Mouse (Mus musculus) ES-Bruce4 (cell line): Measurements from ENCODE around the gene Hbq1b. TPM values are rescaled to one million over a fixed set of nuclear protein-coding genes. Genes with fewer than 3 reads are reported as not detected.
"Not testable (repeated sequence)": the region's sequence is repeated elsewhere in the genome, so short reads cannot be mapped to it uniquely, and the experiment has no call there.

Source experiments
- H3K27ac ChIP-seq: 2 replicates; pipeline ENCODE4 v1.5.1; 2012; ENCODE audit warnings: low read length, inconsistent platforms; ENCODE audit not compliant: insufficient read depth
- H3K27me3 ChIP-seq: 2 replicates; pipeline ENCODE4 v1.6.1; 2012; ENCODE audit warnings: mild to moderate bottlenecking, low read length, inconsistent platforms; ENCODE audit not compliant: control insufficient read depth, poor library complexity, insufficient read depth, severe bottlenecking
- H3K36me3 ChIP-seq: 2 replicates; pipeline ENCODE4 v1.6.1; 2012; ENCODE audit warnings: inconsistent platforms, mild to moderate bottlenecking, low read length, moderate library complexity; ENCODE audit not compliant: control insufficient read depth, poor library complexity, insufficient read depth, severe bottlenecking
- H3K4me1 ChIP-seq: one replicate; pipeline ENCODE4 v1.8.1; 2011; ENCODE audit warnings: low read length; ENCODE audit not compliant: control insufficient read depth, insufficient read depth
- H3K4me3 ChIP-seq: 2 replicates; pipeline ENCODE4 v1.5.1; 2011; ENCODE audit warnings: low read depth, mild to moderate bottlenecking, low read length
- H3K9ac ChIP-seq: 2 replicates; pipeline ENCODE4 v1.6.1; 2012; ENCODE audit warnings: low read depth, mild to moderate bottlenecking, inconsistent platforms; ENCODE audit not compliant: poor library complexity, severe bottlenecking
- H3K9me3 ChIP-seq: replicated peaks from 2 replicates; pipeline ENCODE4 v1.6.1; 2012; ENCODE audit warnings: mild to moderate bottlenecking, low read length, inconsistent platforms; ENCODE audit not compliant: control insufficient read depth, poor library complexity, insufficient read depth, severe bottlenecking
- CTCF ChIP-seq: IDR thresholded peaks from one replicate; pipeline ENCODE4 v1.8.1; 2011; ENCODE audit warnings: low read depth, low read length
- EP300 ChIP-seq: IDR thresholded peaks from 2 replicates; pipeline ENCODE4 v1.6.1; 2011; ENCODE audit warnings: low read depth, low read length; ENCODE audit not compliant: insufficient read depth
- POLR2A ChIP-seq: IDR thresholded peaks from one replicate; pipeline ENCODE4 v1.8.1; 2011; ENCODE audit warnings: low read length; ENCODE audit not compliant: insufficient read depth
- polyA plus RNA-seq: library from polyadenylated mRNA; stranded (reverse); fragments of >200 nt; gene quantifications from 2 replicates; pipeline ENCODE4 v1.2.4, GENCODE M21; 2011; ENCODE audit warnings: low read depth; ENCODE audit not compliant: missing spikeins, insufficient read depth, insufficient read length

Gene Hbq1b
- polyA plus RNA-seq, 1 experiment = not detected

DNA sequence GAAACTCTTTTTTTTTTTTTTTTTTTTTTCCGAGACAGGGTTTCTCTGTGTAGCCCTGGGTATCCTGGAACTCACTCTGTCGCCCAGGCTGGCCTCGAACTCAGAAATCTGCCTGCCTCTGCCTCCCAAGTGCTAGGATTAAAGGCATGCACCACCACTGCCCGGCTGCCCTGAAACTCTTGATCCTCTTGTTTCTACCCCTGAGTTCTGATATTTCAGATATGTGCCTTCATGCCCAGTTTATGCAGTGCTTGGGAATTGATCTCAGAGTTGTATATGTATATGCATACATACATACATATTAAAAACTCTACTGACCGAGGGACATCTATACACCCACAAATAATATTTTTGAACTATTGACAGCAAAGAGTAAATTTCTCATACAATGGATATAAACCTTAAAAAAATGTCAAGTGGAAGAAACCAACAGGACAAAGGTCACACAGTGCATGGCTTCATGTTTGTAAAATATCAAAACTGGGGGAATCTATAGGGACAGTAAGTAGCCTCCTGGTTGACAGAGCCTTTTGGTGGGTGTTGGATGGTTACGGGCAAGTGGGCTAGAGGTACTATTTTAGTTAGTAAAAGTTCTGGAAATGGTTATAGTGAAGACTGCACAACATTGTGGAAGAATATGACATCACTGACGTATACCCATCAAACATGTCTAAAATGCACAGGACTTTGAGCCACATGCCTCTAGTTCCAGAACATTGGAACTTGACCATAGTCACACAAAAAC is 1.6 kb upstream of the Hbq1b start:
- H3K4me1 ChIP-seq = no peaks in the 10 kb centered on the region
- H3K4me3 ChIP-seq = no peak overlapping the region
- no peak for TF ChIP-seq CTCF
- no peak for TF ChIP-seq EP300
- no peak for TF ChIP-seq POLR2A

GRCm38 (mm10) chr11:32285887-32286286 is 878 bp upstream of the Hbq1b start:
- H3K9ac ChIP-seq, H3K4me1 ChIP-seq, H3K4me3 ChIP-seq, H3K27ac ChIP-seq, H3K27me3 ChIP-seq, H3K36me3 ChIP-seq, H3K9me3 ChIP-seq: not testable (repeated sequence)

More for the DNA sequence above, 1.6 kb upstream of the Hbq1b start:
- Histone ChIP-seq H3K27me3 (peaks cover 2% of the 10 kb centered on the region; the same call in 1 of the 2 replicates), H3K9me3 (no peaks in the 10 kb centered on the region), H3K27ac (no peak overlapping the region), H3K36me3 (no peaks in the 10 kb centered on the region), H3K9ac (no peak overlapping the region)

DNA sequence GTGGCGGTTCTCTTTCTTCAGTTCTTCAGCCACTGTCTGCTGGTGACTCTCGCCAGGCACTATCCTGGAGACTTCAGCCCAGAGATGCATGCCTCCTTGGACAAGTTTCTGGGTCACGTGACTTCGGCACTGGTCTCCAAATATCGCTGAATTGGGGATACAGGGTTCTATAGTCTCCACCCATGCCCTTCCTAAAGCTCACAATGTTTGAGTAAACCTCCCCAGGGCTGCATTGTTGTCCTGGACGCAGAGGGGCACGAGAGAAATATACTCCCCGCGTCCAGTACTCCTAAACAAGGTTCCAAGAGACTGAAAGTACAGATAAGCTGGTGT is 694 bp downstream of the Hbq1b start:
- Histone ChIP-seq H3K9ac (no peak overlapping the region), H3K4me3 (peak overlapping the region; percentile 42), H3K36me3 (no peaks in the 10 kb centered on the region), H3K27ac (no peak overlapping the region), H3K27me3 (no peaks in the 10 kb centered on the region), H3K9me3 (no peaks in the 10 kb centered on the region), H3K4me1 (no peaks in the 10 kb centered on the region)
- TF ChIP-seq POLR2A (no peak), EP300 (no peak), CTCF (no peak)

- H3K27ac ChIP-seq, H3K9me3 ChIP-seq, H3K4me1 ChIP-seq, H3K27me3 ChIP-seq, H3K4me3 ChIP-seq, H3K36me3 ChIP-seq, H3K9ac ChIP-seq: not testable (repeated sequence)
These were observed 6.1 kb downstream of the Hbq1b start for GRCm38 (mm10) chr11:32292819-32293218.

DNA sequence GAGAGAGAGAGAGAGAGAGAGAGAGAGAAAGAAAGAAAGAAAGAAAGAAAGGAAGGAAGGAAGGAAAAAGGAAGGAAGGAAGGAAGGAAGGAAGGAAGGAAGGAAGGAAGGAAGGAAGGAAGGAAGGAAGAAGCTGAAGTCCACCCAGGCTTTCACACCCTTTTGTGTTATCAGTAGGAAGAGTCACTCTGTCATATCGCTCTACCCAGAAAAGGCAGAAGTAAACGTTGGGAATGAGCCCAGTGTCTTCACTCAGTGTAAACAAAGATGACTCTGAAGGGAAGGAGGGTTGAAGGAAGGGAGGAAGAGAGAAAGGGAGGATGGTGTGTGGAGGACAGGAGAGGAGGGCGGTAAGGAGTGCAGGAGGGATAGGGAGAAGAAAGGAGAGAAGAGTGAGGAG is 6.7 kb downstream of the Hbq1b start:
- H3K27me3 ChIP-seq, H3K9me3 ChIP-seq, H3K9ac ChIP-seq, H3K4me1 ChIP-seq, H3K27ac ChIP-seq, H3K4me3 ChIP-seq, H3K36me3 ChIP-seq: not testable (repeated sequence)

DNA sequence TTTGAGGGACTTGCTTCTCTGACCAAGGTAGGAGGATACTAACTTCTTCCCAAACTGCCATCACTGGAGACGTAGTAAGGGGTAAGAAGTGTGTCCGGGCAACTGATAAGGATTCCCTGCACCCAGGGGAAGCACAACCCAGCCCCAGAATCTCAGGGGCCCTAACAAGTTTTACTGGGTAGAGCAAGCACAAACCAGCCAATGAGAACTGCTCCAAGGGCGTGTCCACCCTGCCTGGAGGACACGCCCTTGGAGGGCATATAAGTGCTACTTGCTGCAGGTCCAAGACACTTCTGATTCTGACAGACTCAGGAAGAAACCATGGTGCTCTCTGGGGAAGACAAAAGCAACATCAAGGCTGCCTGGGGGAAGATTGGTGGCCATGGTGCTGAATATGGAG is 9.4 kb downstream of the Hbq1b start, which contains the start of gene Hba-a2:
TSS of gene Hba-a2 (plus strand) at position 287 of the 400 bp plus-strand sequence.
- H3K4me1 ChIP-seq, H3K27me3 ChIP-seq, H3K9ac ChIP-seq, H3K36me3 ChIP-seq, H3K9me3 ChIP-seq, H3K27ac ChIP-seq, H3K4me3 ChIP-seq: not testable (repeated sequence)

DNA sequence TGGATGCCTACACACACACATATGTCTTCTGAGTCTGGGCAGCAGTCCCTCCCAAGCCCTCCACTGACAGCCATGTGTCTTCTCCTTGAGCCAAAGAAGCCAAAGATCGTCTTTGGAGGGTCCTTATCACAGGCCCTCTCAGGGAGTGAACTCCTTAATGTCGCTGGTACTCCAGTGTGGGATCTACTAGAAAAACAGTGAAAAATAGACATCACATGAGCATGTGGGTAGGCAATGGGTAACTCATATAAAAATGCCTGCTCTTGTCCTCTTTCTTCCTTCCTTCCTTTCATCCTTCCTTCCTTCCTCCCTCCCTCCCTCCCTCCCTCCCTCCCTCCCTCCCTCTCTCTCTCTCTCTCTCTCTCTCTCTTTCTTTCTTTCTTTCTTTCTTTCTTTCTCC is 10.7 kb downstream of the Hbq1b start:
- not testable (repeated sequence) for H3K9ac ChIP-seq, H3K9me3 ChIP-seq, H3K27me3 ChIP-seq, H3K27ac ChIP-seq, H3K36me3 ChIP-seq, H3K4me1 ChIP-seq, H3K4me3 ChIP-seq
